Mouse (Mus musculus) neutrophil, adult 5-6 weeks (primary cell): ENCODE measurements around the gene Babam2. TPM values are rescaled to one million over a fixed set of nuclear protein-coding genes. Genes with fewer than 3 reads are reported as not detected.
"Not testable (repeated sequence)": the region's sequence is repeated elsewhere in the genome, so short reads cannot be mapped to it uniquely, and the experiment has no call there.

Experiments used
- ATAC-seq: fragments of 151-379, 151-347 bp; 2 replicates; pipeline ENCODE4 v1.8.0; 2017; ENCODE audit warnings: mild to moderate bottlenecking, moderate TSS enrichment; ENCODE audit not compliant: insufficient number of reproducible peaks, poor library complexity, low FRiP score, severe bottlenecking; ENCODE audit errors: extremely low read depth
- total RNA-seq: library from RNA; stranded (forward); fragments of 200-1000 nt; gene quantifications from 2 replicates; pipeline ENCODE4 v1.2.3, GENCODE M21; 2017

The Babam2 gene
- total RNA-seq, 1 experiment from 2014 or later = 51.3 TPM

DNA sequence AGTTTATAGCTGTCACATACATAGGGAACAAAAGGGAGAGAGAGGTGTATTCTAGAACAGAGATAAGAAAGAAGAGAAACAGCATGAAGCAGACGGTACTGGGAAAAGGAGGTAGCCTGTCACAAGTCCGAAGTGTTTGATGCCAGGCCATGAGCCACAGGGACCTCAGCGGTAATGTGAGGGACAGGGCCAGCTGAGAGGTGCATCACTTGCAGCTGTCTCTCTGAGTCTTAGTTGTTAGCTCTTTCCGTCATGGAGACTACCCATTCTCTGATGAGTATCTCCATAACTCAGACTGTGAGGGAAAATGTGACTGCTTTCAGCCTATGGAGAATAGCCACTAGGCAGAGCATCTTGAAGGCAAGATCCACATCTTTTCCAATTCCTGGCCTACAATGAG, 253.0 kb downstream of the Babam2 start:
- ATAC-seq = no peak

DNA sequence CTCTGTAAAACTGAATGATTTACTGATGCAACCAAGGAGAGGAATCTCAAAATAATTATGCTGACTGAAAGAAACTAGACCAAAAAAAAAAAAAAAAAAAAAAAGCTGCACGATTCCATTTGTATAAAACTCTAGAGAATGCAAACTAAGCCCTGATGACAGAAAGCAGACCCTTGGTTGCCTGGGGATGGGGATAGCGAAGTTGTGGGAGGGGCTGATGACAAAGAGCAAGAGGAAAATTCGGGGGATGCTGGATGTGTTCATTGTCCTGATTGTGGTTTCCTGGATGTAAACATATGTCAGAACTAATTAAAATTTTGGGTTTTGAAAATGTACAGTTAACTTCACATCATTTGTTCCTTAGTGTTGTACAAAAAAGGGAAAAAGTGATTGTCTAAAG, 257.7 kb downstream of the Babam2 start:
- ATAC-seq = no peak

DNA sequence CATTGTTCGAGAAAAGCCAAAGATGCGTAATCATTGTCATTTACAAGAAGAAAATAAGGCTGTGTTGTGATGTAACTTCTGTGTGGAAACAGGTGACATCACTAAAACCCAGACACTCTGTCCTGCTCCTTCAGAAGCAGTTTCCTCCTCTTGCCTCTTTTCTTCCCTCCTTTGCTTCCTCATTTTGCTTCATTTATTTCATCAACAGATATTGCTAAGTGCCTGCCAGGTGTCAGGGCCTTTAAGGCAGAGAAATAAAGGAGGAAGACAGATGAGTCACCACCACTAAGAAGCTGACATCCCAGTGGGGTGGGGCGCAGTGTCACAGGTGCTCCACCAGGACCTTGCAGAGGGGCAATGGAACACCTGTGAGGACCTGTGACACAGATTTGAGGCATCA, 258.9 kb downstream of the Babam2 start:
- ATAC-seq = peak; percentile 95

DNA sequence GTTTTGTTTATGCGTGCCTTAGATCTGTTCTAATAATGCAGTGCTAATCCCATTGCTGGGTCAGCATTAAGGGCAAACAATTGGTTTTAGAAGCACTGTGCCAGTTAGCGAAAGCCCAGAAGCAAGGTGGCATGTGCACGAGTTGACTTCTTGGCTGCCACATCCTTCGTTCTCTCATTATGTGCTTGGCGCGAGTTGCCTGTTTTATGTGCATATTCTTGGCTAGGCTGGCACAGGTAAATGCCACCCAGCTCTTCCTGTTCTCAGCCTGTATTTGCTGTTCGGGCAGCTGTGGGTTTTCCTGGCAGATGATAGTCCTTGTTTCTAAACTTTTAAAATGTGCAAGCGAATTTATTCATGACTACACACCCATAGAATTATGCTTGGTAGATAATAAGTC, 262.4 kb downstream of the Babam2 start:
- no peak for ATAC-seq

DNA sequence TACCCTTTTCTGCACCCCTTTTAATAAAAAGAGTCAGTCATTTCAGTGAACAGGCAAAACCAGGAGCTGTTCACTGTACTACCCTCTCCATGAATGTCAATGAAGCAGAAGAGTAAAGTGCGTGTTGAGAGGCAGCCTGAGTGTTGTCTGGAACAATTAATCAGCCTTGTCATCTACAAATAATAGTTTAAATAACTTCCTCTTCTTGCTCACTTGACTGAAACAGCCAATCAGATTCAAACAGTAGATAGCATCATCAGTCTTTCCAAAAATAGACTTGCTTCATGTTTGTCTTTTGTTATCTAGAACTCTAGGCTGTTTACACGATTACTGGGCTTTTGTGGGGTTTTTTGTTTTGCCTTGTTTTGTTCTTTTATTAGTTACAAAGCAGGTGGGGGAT, 263.9 kb downstream of the Babam2 start:
- no peak for ATAC-seq

DNA sequence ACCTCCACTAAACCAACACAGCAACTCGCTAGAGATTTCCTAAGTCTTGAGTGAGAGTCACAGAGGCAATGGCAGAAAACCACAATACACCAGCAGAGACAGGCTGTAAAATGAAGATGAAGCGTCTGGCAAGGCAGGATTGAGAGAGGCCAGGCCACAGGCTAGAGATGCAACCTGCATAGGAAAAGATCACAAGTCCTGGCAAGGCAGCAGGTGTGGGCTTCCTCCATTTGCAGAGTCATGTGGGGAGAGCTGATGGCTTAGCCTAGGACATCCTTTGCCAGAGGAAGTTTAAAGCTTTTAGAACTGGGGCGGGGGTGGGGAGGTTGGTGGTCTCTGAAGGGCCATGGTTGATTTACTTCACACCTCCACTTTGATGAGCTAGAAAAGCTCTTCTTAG, 264.9 kb downstream of the Babam2 start:
- no peak for ATAC-seq

DNA sequence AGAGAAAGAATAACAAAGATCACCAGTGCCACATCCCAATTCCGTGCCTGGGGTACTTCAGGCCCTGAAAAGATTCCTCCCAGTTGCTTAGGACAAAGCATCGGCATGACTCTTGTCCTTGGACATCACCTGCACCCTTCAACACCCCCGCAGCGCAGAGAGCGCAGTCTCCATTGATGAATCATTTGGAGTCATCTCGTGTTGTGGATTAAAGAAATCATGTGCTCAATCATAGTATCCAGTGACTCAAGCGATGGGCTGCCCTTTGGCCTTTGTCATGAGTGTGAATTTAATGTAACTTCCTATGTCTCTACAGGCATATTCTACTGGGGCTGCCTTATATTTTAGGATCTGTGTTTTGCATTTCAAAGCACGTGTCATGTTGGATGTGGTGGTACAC, 265.9 kb downstream of the Babam2 start:
- ATAC-seq = no peak

DNA sequence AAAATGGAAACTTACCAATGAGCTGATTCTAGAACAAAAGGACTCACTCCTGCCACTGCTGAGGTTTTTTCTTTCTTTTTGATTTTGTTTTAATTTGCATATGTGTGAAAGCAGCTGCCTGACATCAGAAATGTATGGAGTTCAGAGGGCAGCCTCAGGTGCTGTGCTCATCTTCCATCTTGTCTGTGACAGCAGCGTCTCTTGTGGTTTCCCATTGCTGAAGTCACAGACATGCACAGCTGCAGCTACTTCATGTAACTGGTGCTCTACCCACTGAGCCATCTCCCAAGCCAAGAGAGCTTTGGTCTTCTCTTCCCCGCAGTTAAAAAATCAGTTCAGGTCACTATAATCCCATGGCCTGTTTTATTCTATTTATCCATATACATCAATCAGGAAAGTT, 266.4 kb downstream of the Babam2 start:
- no peak for ATAC-seq

DNA sequence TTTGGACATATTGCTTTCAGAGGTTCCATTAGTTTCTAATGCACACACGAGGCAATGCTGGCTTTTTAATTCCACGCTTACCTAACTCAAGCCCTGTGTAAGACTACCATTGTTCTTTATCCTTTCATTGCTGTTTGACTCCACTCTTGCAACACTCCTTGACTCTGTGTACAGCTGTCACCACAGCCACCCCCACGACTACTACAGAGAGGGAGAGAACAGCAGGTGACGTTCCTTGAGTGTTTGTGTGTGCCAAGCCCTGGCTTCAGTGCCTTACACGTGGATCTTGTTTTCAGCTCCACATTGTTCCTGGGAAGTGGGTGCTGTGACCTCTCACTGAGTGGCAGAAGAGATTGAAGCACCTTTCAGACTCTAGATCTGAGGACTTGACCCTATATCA, 269.3 kb downstream of the Babam2 start:
- no peak for ATAC-seq

DNA sequence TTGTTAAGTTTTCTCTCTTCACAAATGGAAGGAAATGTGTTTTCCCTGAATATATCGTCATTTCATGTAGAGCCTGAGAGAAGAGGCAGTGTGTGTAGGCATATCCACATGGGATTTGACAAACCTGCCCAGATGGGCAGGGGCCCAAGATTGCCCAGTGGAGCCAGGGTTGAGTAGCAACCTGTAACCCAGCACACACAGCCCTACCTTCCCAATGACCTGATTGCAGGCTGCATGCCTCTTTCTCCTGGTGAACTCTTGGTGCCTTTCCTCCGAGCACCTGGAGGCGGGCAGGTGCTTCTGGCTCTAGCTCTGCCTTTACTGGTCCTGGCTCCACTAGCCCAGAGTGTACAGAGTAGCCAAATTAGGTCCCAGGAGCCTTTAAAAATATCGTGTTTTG, 270.0 kb downstream of the Babam2 start:
- no peak for ATAC-seq

DNA sequence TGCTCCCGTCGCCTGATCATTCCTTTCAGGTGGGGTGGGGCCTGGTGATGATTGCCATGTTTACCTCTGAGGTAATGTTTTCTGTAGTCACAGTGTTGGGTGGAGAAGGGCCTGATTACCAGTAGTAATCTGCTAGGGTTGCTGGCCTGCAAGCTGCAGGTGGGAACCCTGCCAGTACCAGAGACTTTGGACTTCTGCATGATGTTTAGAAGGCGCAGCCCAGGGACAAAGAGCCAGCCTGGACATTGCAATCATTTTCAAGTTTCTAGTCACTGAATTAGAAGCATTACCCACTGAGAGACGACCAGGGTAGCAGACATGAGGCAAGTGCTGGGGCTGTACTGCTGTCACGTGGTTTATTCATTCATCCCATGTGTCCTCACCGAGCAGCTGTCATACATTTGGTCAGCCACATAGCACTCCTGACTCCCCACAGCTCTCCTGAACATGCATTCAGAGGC, 270.6 kb downstream of the Babam2 start:
- no peak for ATAC-seq

DNA sequence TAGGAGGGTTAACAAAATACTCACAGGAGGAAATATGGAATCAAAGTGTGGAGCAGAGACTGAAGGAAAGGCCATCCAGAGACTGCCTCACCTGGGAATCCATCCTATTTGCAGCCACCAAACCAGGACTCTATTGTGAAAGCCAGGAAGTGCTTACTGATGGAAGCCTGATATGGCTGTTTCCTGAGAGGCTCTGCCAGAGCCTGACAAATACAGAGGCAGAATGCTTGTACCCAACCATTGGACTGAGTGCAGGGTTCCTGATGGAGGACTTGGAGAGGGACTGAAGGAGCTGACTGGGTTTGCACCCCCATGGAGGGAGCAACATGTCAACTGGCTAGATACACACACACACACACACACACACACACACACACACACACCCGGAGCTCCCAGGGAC, 274.9 kb downstream of the Babam2 start:
- not testable (repeated sequence) for ATAC-seq

DNA sequence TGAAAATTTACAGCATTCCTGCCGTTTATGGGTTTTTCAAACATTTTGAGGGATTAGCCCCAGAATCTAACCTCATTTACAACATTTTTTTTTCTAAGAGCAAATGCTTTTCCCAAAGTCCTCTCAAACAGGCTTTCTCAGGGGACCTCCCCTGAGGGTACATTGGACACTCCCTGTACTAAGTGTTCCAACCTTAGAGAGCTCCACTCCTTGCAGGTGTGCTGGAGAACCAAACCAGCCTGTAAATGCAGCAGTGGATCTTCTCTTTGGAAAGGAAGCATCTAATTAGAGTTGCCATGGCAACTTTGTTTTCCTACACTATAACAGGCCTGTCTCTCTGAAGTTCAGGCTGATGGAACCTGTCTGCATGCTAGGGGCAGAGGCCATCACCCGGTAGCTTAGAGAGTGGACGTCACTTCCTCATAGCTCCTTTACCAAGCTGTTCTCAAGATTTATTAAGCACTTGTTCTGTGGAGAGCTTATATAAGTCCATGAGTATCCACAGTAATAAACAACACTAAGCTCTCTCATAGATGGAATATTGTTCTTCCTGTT, 277.2 kb downstream of the Babam2 start:
- no peak for ATAC-seq

DNA sequence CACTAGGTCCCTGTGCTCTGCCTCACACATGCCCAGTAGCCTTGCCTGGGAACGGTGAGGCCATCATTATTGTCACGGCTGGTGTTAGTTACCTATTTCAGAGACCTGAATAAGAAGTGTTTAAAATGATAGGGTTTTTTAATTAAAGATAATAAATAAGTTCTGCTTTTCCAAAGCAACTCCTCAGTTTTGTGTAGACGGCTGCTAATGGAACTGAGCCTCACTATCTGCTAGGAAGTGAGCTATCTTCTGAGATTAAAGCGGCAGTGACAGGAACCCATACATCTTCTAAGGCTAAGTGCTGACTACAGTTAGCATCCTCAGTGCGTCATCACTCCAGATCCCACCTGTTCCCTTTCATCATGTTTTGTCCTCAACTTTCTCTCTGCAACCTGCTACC, 284.6 kb downstream of the Babam2 start:
- no peak for ATAC-seq

DNA sequence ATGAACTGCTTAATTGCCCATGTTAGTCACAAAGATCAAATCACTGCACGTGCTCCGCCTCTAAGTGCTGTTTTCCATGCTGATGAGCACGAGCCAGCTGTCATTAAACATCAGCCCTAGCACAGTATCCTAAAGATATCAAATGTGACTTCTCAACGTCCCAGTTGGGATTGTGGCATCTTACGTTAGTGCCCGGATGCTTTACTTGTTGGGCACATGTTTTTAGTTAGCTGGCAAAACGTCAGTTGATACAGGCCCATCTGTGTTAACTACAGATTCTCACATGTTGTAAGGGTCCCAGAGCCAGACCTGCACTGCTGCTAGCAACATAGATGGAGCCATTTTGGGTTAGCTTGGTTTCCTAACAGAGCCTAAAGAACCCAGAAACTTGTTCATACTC, 285.7 kb downstream of the Babam2 start:
- ATAC-seq = no peak

DNA sequence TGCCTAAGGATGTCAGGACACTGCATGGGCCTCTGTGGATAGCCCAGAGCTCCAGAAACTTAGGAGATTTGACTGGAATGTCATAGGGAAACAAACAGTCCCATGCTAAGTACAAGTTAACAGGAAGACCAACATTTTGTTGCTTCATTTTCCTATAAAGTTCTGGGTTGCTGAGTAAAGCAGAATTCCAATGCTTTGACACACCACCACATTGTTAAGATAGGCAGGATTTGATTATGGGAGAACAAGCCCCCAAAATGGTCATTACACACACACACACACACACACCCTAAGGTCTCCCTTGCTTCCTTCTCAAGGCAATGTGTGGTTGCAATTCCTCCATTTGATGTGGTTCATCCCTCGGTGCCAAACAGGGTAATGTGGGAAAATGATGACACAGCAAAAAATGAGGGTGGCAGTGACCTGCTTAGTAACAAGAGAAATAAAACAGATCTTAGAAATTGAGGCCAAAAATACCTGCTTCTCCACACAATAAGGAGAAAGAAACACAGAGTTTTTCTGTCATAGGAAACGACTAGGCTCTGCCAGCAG, 286.4 kb downstream of the Babam2 start:
- ATAC-seq = no peak

DNA sequence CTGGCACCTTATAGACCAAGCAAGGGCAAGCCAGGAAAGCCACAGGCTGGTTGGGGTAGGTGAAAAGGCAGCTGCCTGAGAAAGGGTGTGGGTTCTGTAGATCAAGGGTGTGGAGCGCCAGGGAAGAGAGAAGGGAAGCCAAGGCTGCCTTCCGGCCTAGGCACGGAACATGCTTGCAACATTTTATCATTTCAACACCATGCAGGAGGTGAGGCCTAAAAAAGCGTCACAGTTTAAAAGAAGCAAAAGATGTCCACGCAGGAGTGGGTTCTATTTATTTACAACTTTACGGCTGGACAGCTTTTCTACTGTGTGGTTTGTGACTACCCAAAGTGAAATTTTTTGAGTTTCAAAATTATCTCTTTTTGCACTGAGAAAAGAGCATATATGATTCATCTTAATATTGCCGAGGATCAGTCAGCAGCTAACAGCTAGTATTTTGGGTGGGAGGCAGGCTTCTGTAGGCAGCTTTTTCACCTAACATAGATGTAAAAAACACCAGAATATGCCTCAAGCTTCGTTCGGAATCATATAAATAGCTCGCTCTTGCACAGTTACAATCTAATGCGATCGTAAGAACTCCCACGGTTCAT, 287.0 kb downstream of the Babam2 start:
- ATAC-seq = peak; percentile 48; the same call in 1 of the 2 replicates

DNA sequence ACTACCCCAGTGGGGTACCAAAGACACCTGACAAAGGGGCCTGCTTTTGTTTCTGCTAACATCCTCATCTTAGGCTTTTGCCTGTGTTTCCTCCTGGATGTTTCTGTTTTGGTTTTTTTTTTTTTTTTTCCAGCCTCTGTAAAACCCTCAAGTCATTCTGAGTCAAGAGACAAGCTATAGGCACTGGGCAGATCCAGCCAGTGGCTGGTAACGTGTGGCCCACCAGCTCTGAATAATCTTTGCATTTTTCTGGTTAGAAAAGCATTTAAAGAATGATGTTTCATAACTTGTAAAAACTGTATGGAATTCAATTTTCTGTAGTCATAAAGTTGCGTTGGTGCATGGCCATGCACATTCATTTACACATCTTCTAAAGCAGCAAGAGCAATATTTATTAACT, 287.5 kb downstream of the Babam2 start:
- ATAC-seq = no peak

DNA sequence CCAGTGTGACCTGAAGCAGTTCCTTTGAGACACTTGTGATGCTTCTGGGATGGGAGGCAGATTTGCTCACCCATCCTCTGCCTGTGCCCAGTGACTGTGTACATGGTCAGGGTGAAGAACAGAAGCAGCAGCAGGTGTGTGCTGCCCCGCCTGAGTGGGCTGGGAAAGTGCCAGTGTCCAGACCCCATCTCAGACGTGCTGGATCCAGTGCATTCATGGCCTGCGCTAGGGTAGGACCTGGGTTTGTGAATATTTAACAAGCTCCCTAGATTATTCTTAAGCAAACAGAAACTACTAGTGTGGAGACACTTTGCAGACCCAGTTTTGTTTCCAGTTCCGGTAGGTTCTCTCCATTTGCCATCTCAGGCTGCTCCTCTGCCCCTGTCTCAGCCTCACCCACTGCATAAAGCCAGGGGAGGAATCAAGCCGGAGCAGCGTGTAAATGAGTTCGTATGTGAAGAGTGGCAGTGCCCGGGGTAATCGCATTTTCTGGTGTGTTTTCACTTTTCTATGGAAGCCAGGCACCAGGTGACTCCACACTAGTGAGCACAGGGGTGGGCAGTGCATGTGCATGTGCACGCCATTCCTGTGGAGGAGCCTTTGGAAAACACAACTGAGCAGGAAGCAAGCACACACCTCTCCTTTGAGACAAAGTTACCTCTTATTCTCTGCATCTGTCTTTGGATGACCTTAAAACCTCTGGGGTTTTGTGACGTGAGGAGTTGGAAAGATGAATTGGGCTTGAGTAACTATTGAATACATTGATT, 290.2 kb downstream of the Babam2 start:
- ATAC-seq = no peak
